Mouse (Mus musculus): ENCODE measurements around the gene Map2k5.

Map2k5 gene

DNA sequence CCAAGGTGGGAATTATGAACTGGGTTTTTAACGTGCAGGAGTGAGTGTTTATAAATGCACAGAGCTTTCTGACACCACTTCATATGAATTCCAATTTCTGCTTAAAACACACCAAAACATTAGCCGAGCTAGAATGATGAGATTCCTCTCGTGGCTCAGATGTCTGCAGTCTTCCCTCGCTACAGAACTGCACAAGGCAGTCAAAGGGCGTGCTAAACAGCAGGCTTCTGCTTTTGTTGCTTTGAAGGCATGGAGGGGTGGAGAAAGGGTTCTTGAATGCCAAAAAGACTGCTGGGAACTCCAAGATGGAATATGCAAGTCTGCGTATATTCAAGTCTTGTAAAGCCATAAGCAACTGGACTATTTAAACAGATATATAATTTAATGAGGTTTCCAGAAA, 38.4 kb downstream of the Map2k5 start:
- no peak for DNase-seq (ENCODE audit: low spot score)

- DNase-seq (ENCODE audit: low spot score), result no peak
These were observed 39.0 kb downstream of the Map2k5 start for GRCm38 (mm10) chr9:63338716-63339115.

DNA sequence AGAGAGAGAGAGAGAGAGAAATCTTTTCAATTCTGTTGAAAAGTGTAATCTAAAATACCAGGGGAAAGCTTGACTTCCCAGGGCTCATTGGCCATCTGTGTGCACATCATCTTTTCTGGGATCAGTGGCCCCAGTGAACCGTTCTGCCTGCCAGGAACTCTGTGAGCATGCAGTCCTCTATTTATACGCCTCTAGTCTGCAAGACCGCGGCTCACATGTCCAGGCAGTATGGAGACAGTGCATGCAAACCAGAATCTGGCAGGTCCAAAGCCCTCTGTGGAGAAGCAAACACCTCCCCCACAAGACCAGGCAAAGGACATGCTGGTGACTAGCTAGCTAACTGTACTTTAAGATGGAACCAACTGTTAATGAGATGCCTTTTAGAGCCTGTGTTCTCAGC, 41.9 kb downstream of the Map2k5 start:
- no peak for DNase-seq (ENCODE audit: low spot score)

GRCm38 (mm10) chr9:63333074-63333473, 44.6 kb downstream of the Map2k5 start:
- no peak for DNase-seq (ENCODE audit: low spot score)

DNA sequence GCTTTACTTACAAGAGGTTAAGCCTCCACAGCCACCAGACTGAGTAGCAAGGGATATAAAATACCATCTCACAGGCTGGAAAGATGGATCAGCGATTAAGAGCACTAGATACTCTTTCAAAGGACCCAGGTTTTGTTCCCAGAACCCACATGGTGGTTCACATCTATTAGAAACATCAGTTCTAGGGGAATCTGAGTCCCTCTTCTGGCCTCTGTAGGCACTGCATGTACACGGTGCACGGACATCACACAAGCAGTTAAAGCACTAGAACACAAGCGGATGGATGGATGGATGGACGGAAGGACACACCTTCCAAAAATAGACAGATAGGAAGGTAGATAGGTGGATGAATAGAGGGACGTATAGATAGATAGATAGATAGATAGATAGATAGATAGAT, 46.5 kb downstream of the Map2k5 start:
- DNase-seq (ENCODE audit: low spot score), result no peak

DNA sequence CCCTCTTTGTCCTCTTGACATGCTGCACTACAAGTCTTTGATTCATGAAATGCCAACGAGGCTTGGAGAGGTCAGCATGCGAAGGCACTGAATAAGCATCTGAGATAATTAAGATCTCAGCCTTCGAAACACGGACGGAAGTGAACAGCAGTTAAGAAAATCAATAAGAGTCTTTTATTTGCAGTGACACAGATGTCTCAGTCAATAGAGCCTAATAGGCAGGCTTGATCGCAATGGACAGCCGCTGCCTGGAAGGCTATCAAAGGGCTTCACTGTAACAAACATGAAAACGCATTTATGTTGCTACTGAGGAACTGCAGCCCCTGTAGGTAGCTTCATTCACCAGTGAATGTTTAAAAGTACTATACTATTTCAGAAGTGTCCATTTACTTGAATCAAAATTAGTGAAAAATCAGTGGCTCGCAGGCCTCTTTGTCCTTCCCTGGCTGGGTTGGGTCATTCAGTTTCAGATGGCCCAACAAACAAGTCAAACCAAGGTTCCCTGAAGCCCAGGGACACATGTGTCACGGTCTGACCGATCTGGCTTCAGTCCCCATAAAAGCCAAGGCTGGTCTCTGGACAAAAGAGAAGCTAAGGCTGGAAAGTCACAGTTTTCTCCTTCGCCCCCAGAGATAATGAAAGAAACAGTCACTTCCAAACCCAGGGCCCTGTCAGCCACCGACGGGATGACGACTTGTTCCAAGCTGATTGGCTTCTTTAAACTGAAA, 48.6 kb downstream of the Map2k5 start:
- DNase-seq (ENCODE audit: low spot score), result no peak

GRCm38 (mm10) chr9:63315231-63315630, 62.5 kb downstream of the Map2k5 start:
- no peak for DNase-seq (ENCODE audit: low spot score)

GRCm38 (mm10) chr9:63314126-63314525, 63.6 kb downstream of the Map2k5 start:
- no peak for DNase-seq (ENCODE audit: low spot score)

- DNase-seq (ENCODE audit: low spot score), result no peak
These were observed 67.7 kb downstream of the Map2k5 start for GRCm38 (mm10) chr9:63309956-63310355.

DNA sequence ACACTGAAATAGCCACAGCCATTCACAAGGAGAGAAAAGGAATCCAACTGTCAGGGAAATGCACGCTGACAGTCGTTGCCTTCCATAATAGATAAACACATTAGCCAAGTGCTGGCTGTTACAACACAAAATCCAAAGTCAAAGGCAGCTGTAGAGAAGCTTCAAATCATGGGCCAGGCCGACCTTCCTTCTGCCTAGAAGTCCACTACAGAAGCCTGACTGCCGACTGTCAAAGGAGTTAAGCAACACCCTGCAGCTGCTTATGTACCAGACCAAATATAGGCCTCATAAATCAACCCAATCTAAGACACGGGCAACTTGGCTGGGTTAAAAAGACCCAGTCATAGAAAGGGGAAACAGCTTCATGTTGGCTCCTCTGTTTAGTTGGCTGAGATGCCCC, 68.7 kb downstream of the Map2k5 start:
- peak; percentile 61 for DNase-seq (ENCODE audit: low spot score)

- no peak for DNase-seq (ENCODE audit: low spot score)
These were observed 69.3 kb downstream of the Map2k5 start for GRCm38 (mm10) chr9:63308441-63308840.

- DNase-seq (ENCODE audit: low spot score), result no peak
These were observed 75.2 kb downstream of the Map2k5 start for GRCm38 (mm10) chr9:63302511-63302910.

- peak; percentile 6 for DNase-seq (ENCODE audit: low spot score)
These were observed 79.0 kb downstream of the Map2k5 start for GRCm38 (mm10) chr9:63298656-63299055.

DNA sequence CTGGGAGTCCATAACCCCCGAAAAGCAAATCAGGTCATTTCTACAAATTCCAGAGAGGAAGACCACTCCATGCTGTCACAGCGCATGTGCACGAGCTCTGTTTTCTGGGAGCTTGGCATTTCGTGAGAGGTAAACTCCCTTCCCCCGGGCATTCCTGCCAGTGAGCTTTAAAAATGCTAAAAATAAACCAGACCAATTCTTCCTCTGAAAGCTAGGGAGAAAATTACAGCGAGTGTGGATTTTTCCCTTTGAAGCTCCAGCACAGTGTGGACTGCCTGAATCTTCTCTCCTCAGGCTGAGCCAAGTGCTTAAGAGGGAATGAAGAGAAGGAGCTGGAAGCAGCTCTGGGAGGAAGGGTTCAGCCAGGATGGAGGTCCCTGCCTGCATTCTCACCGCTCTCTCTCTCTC, 82.1 kb downstream of the Map2k5 start:
- DNase-seq (ENCODE audit: low spot score), result no peak

- no peak for DNase-seq (ENCODE audit: low spot score)
These were observed 82.9 kb downstream of the Map2k5 start for GRCm38 (mm10) chr9:63294846-63295245.

DNA sequence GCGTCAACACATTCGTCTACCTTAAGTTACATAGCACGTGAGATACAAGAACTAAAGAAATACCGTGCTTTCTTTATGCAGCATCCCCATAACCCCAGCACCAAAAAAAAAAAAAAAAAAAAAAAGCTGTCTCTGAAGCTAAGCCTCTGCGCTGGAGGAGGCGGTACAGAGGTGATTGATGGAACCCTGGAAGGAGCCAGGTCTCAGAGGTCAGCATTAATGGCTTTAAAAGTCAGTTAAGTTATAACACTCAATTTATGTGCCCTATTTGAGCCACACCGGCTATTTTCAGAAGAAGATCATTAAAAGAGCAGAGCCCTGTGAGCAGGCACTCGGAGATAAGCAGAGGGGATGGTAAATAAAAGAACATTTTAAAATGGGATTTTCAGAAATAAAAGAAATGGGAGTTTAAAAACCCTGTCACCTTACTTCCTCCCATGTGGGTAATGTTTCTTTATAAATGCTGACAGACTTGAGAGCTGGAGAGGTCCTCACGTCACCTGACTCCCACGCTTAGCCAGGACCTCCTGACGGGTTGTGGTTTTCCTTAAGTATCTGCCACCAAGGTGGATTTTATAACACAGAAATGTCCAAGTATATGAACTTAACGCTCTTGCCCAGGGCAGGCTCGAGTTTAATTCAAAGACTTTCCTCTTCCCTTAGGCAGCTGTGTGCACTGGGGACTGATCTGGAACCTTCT, 83.8 kb downstream of the Map2k5 start:
- DNase-seq (ENCODE audit: low spot score), result no peak

GRCm38 (mm10) chr9:63288676-63289075, 89.0 kb downstream of the Map2k5 start:
- no peak for DNase-seq (ENCODE audit: low spot score)

DNA sequence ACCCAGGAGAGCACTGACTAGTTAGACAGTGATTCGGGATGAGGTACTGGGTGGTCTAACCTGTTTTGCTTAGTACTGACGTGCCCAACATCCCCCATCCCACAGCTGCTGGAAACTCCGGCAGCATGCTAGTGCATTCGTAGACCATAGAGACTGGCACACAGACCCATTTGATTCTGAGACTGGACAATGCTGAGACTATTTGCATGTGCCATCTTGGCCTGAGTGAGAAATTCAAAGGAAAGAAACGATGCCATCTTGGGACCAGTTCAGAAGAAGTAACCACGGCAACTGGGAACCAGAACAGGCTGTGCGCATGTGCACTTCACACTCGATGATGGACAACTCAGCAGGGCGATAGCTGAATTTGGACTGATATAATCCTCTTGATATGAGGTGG, 93.3 kb downstream of the Map2k5 start:
- DNase-seq (ENCODE audit: low spot score), result no peak

DNA sequence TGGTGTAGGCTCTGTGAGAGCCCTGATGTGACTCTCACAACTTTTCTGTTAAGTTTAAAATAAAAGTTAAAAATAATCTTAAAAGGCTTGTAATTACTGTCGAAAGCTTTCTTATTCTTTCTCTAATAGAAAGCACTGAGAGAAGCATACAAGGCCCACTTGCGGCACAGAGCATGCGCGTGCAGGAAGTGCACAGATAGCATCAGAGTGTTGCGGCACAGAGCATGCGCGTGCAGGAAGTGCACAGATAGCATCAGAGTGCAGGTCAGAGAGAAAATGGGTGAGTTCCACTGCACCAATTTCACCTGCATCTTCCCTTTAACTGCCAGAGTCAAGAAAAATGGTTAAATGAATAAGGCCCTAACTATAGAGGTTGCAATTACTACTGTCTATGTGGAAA, 95.7 kb downstream of the Map2k5 start:
- no peak for DNase-seq (ENCODE audit: low spot score)

DNA sequence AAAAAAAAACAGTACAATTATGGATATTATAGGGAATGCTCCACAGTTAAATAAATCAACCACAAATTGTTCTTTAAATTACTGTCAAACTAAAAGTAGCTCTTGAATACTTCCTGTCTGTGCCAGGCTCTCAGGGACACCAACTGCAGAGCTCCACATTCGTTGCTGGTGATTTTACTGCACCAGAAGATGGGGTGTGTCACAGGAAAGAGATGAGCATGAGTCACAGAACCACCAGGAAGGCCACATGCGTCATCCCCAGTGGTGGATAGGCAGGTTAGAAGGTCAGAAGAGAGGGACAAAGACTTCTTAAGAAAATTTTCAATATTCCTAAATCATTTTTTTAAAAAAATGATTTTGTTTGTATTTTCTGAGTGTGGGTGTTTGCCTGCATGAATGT, 96.6 kb downstream of the Map2k5 start:
- no peak for DNase-seq (ENCODE audit: low spot score)

GRCm38 (mm10) chr9:63273781-63274180, 103.9 kb downstream of the Map2k5 start:
- DNase-seq (ENCODE audit: low spot score), result no peak

GRCm38 (mm10) chr9:63269839-63270238, 107.9 kb downstream of the Map2k5 start:
- no peak for DNase-seq (ENCODE audit: low spot score)

GRCm38 (mm10) chr9:63263188-63263587, 114.5 kb downstream of the Map2k5 start:
- DNase-seq (ENCODE audit: low spot score), result no peak

DNA sequence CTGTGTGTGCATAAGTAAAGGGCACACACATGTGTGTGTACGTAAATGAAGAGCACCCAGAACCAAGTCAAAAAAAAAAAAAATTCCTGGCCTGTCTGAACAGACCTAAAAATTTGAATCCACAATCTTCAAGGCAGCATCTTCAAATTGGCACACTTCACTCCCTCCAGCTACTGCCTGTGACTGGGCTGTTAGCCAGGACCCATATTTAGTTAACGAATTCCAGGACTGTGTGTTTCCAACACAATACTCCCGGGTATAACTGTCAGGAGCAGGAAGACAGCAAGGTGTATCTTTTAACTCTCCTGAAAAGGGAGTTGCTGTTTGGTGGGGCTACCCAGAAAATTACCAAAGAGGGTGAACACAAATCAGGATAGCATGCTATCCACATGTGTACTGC, 118.9 kb downstream of the Map2k5 start:
- peak; percentile 26 for DNase-seq (ENCODE audit: low spot score)

All from adipocyte (in vitro differentiated cells).